ENCODE assay signal across 8 mouse cellular contexts in genomic region chr17:63498717-63499635, GRCm38 (mm10). TPM values are rescaled to one million over a fixed set of nuclear protein-coding genes. Genes with fewer than 3 reads are reported as not detected.
DNase-seq lines count a peak whose midpoint lies in the region; ATAC-seq and TF ChIP-seq lines count a peak whose summit lies in the region.

No protein-coding gene starts in this region.

- no peaks in the 10 kb centered on the region for H3K9me3 ChIP-seq in heart, embryonic 11.5 days (replicated peaks; ENCODE audit: control insufficient read depth, low read length)
- no peaks in the 10 kb centered on the region for H3K9me3 ChIP-seq in kidney, postnatal 0 days (replicated peaks; ENCODE audit: low read length)
- H3K9me3 ChIP-seq in lung, embryonic 16.5 days (ENCODE audit: control insufficient read depth, low read length): no peaks in the 10 kb centered on the region

- peak overlapping the region; percentile 80 for H3K4me2 ChIP-seq in heart, embryonic 11.5 days
- peak overlapping the region; percentile 78 for H3K4me2 ChIP-seq in kidney, postnatal 0 days (ENCODE audit: low read length)
- H3K4me2 ChIP-seq in lung, embryonic 16.5 days (ENCODE audit: low read depth, low read length): peak overlapping the region; percentile 73

- H3K27ac ChIP-seq in heart, embryonic 11.5 days (ENCODE audit: low read depth, low read length): peak overlapping the region; percentile 97
- H3K27ac ChIP-seq in kidney, postnatal 0 days: peak overlapping the region; percentile 100
- H3K27ac ChIP-seq in lung, embryonic 16.5 days (ENCODE audit: low read length): peak overlapping the region; percentile 95

- no peaks in the 10 kb centered on the region for H3K36me3 ChIP-seq in heart, embryonic 11.5 days (ENCODE audit: control insufficient read depth, insufficient read depth, low read length)
- no peaks in the 10 kb centered on the region for H3K36me3 ChIP-seq in kidney, postnatal 0 days (ENCODE audit: insufficient read depth, low read length)
- H3K36me3 ChIP-seq in lung, embryonic 16.5 days (ENCODE audit: control insufficient read depth, insufficient read depth, low read length): no peaks in the 10 kb centered on the region

- DNase-seq in A20 (ENCODE audit: low read depth, low spot score) (peak; percentile 58), adipocyte (ENCODE audit: low spot score) (peak; percentile 34)
- peak; percentile 74 for DNase-seq in embryo, embryonic 9.5 days (ENCODE audit: extremely low spot score)
- DNase-seq in kidney, postnatal 0 days (ENCODE audit: low spot score): peak; percentile 82
- peak; percentile 18 for DNase-seq in ovary, postnatal 10 days (ENCODE audit: low spot score)
- DNase-seq in thymus, postnatal 25 days: peak; percentile 66

- H3K4me3 ChIP-seq in heart, embryonic 11.5 days (ENCODE audit: low read depth, low read length): peak overlapping the region; percentile 79
- peak overlapping the region; percentile 91 for H3K4me3 ChIP-seq in kidney, postnatal 0 days (replicated peaks; ENCODE audit: low read depth, low read length)
- peak overlapping the region; percentile 87 for H3K4me3 ChIP-seq in lung, embryonic 16.5 days (ENCODE audit: low read length)

- H3K9ac ChIP-seq in heart, embryonic 11.5 days (ENCODE audit: low read depth, low read length): peak overlapping the region; percentile 97
- H3K9ac ChIP-seq in kidney, postnatal 0 days (ENCODE audit: low read depth, low read length): peak overlapping the region; percentile 99
- peak overlapping the region; percentile 98 for H3K9ac ChIP-seq in lung, embryonic 16.5 days (ENCODE audit: low read length)

- peak; percentile 62 for ATAC-seq in heart, embryonic 11.5 days (replicated peaks; ENCODE audit: insufficient number of reproducible peaks, low FRiP score, low TSS enrichment)
- ATAC-seq in kidney, postnatal 0 days (replicated peaks; ENCODE audit: low FRiP score, low read depth): peak; percentile 58
- ATAC-seq in lung, embryonic 16.5 days (ENCODE audit: low read depth): peak; percentile 61

- H3K27me3 ChIP-seq in heart, embryonic 11.5 days (ENCODE audit: control insufficient read depth, insufficient read depth, low read length): no peaks in the 10 kb centered on the region
- no peaks in the 10 kb centered on the region for H3K27me3 ChIP-seq in kidney, postnatal 0 days (ENCODE audit: insufficient read depth, low read length)
- H3K27me3 ChIP-seq in lung, embryonic 16.5 days (ENCODE audit: control insufficient read depth, insufficient read depth, low read depth, low read length): no peaks in the 10 kb centered on the region

- H3K4me1 ChIP-seq in heart, embryonic 11.5 days (ENCODE audit: control insufficient read depth, insufficient read depth, low read length): peaks cover 21% of the 10 kb centered on the region
- peaks cover 13% of the 10 kb centered on the region for H3K4me1 ChIP-seq in kidney, postnatal 0 days (replicated peaks; ENCODE audit: insufficient read depth, low read length)
- peaks cover 37% of the 10 kb centered on the region for H3K4me1 ChIP-seq in lung, embryonic 16.5 days (replicated peaks; ENCODE audit: control insufficient read depth, insufficient read depth, low read length)

- TF ChIP-seq CTCF in kidney, postnatal 0 days (IDR thresholded peaks at IDR 0.05; ENCODE audit: low read depth): no peak

- WGBS in heart, embryonic 11.5 days (ENCODE audit: insufficient replicate concordance): under 1% methylated on average over 40 of the region's 90 CpGs
- whole genome bisulfite sequencing in kidney, postnatal 0 days: 0% methylated on average over 45 of the region's 90 CpGs
- WGBS in lung, embryonic 16.5 days: under 1% methylated on average over 44 of the region's 90 CpGs

RNA-seq across cellular contexts. Expression of gene Fbxl17, which starts 0.8 kb away (rescaled TPM):
- 5.7 and 6.4 TPM in 2 replicates for polyA plus RNA-seq in heart, embryonic 11.5 days (2014; fragmentation: Nextera tagmentation; extraction: Ambion mirVana)
- 6.5 and 9.0 TPM in 2 replicates for polyA plus RNA-seq in kidney, postnatal 0 days (2015; fragmentation: Nextera tagmentation; extraction: Ambion mirVana)
- polyA plus RNA-seq in lung, embryonic 16.5 days (2015; fragmentation: Nextera tagmentation; extraction: Ambion mirVana): 3.8 and 4.4 TPM in 2 replicates

Comparison
In these comparisons a context has a peak if more than half of its experiments do, and no peak if none do; other contexts are left out.
1. Peak in every context shown above with its lines: DNase-seq, ATAC-seq, H3K4me3 ChIP-seq and H3K27ac ChIP-seq.
2. DNase-seq: peak in every context shown above with its lines; median percentile 82 in kidney, postnatal 0 days; 74 in embryo, embryonic 9.5 days; 66 in thymus, postnatal 25 days; 58 in A20; 34 in adipocyte; 18 in ovary, postnatal 10 days.